Mouse (Mus musculus): ENCODE data around the gene Esf1.
"Not testable (repeated sequence)": the region's sequence is repeated elsewhere in the genome, so short reads cannot be mapped to it uniquely, and the experiment has no call there.

Esf1 gene

GRCm38 (mm10) chr2:140096034-140096433, 74.3 kb downstream of the Esf1 start:
- DNase-seq (ENCODE audit: low spot score in 2 of 2) = no peak

GRCm38 (mm10) chr2:140093433-140093832, 76.9 kb downstream of the Esf1 start:
- no peak for DNase-seq (ENCODE audit: low spot score in 2 of 2)

DNA sequence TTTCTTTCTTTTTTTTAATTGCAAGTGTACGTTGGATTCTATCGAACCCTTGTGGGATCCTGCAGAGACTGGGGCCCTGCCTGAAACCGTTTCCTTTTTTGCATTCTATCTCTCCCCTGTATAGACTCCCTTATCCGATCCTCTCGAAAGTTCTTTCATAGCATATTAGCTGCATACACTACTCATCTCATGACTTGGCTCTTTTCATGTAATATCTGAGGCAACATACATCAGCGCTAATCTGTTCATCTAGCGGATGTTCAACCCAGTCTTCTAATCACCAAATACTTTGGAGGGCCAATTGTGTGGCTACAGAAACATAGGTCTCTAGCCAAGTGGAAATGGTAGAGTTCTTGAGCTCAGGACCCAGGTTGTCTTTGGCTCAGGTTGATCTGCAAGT, 86.1 kb downstream of the Esf1 start:
- DNase-seq (ENCODE audit: low spot score in 2 of 2) = no peak

DNA sequence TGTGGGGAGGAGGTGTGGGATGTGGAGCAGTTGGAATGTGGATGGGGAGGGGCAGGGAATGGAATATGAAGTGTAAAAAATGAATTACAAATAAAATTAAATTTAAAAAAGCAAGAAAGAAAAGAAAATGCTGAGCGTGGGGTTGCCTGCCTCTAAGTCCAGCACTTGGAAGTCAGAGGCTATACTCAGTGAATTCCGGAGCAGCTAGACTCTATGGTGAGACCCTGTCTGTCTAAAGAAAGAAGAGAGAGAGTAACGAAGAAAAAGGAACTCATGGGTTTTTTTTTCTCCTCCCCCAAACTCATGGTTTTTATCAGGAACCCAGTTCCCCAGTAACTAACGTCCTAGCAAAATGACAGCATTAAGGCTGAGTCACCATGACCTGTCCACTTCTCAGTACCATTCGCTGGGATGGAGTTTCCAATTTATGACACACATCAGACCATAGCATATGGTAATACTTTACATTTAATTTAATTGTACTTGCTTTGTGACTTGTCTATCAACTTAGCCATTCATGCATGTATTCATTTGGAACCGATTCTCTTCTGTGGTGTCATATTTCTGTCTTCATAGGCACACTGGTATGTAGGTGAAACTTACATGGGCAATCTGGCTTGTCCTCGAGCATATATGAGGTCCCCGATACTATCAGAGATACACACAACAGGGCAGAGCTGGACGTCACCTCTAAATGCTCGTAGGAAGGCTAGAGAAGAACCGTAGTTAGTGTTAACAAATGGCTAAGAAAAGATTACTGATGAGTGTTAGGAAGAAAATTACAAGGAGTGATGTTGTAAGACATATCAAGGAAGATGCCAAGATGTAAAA, 89.4 kb downstream of the Esf1 start:
- no peak for DNase-seq (ENCODE audit: low spot score in 2 of 2)

DNA sequence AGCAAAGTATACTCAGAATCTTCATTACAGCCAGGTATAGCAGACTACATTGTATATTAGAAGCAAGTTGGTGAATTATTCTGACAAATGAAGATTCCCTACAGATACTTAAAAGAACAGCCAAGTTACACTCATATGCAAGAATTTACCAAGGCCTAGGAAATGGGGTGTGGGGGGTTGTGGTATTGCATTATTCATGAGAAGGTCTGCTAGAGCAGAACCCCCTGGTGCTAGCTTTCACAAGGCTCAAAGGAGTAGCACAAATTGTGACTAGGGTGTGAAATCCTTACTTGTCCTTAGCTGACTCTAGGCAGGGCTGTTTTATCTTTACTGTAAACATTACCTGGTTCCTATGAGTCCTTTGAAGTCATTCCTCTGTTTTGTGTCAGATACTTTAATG, 91.1 kb downstream of the Esf1 start:
- not testable (repeated sequence) for DNase-seq (ENCODE audit: low spot score in 2 of 2)

DNA sequence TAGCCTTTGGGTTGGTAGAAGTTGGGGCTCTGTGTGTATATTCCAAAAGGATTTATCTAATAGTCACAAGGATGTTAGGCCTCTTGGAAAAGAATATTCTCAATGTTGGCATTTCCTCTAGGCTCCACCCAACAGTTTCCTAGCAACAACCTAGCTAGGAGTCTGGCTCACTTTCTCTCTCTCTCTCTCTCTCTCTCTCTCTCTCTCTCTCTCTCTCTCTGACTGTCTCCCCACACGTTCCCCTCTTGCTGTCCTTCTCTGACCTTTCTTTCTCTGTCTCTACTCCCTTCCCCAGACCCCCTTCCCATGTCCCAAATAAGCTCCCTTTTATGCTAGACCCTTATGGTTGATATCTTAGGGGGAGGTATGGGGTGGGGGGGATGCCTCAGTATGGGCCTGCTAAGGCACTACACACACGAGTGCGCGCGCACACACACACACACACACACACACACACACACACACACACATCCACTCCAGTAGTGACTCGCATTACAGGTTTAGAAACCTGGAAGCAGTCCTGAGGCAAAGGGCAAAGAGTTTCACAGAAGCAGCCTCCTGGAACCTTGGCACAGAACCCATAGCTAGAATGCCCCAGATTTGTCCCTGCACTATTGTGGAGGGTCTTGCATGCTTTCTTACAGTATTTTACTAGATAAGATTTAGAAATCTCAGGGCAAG, 91.6 kb downstream of the Esf1 start:
- no peak for DNase-seq (ENCODE audit: low spot score in 2 of 2)

DNA sequence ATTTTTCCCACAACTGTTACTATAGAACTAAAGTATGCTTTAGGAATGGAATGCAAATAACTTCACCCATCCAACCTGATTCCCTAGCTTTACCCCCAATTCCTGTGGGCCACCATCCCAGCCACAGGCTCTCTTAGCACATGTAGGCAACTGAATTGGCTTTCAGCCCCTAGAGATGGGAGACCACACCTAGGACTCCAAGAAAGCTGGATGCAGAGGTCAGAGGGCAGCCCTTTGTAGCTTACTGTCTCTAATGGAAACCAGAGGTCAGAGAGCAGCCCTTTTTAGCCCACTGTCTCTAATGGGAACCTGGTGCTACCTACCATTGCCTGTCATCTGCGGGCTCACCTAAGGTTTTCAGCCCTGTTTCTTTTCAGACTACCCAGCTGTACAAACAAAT, 92.9 kb downstream of the Esf1 start:
- no peak for DNase-seq (ENCODE audit: low spot score in 2 of 2)

DNA sequence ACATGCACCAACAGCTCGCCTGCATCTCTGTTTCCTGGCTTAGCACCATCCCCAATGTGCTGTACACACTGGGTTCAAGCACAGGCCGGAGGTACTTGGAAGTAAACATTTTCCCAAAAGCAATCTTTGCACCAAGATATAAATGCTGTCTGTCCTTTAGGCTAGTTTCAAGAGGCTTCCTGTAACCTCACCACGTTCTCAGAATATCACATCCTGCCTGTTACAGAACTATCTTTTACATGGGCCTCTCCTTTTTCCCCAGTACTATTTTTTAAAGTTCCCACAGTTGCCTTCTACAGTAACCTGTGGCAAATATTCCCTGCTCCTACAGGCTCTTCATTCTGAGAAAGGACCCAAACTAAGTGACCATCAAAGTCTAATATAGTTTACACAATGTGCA, 95.2 kb downstream of the Esf1 start:
- DNase-seq (ENCODE audit: low spot score in 2 of 2) = no peak

Data from natural killer cell, adult 2 months (primary cell).